Mouse (Mus musculus) neural tube, embryonic 12.5 days (tissue): ENCODE measurements around the gene Pigb. TPM values are rescaled to one million over a fixed set of nuclear protein-coding genes. Genes with fewer than 3 reads are reported as not detected.

ENCODE experiments used
- microRNA-seq: library from miRNA; unstranded; fragments of <30 nt; microRNA quantifications from one replicate; pipeline ENCODE4, GENCODE M21; 2017
- polyA plus RNA-seq: library from polyadenylated mRNA; unstranded; fragments of >200 nt; fragmentation: Nextera tagmentation; extraction: Ambion mirVana; gene quantifications from 2 replicates; pipeline ENCODE4 v1.2.1, GENCODE M21; 2016

Pigb gene
- polyA plus RNA-seq, 1 experiment from 2014 or later, result 13.1 TPM

Small RNA genes within 50 kb of the gene (microRNA-seq; reads per million reads assigned to microRNA genes)
- gene Gm27353, result not detected

Other genes starting within 250 kb of the Pigb start
- 1.2 and 1.5 TPM in 2 replicates for gene Prtg, start 233.5 kb downstream of the Pigb start, polyA plus RNA-seq
- 12.0 and 13.0 TPM in 2 replicates for gene Pygo1, start 114.7 kb downstream of the Pigb start, polyA plus RNA-seq
- gene Dyx1c1, start 81.6 kb downstream of the Pigb start, polyA plus RNA-seq, result 2.0 and 2.2 TPM in 2 replicates
- not detected in 2 replicates for gene Gm44503, start 81.5 kb downstream of the Pigb start, polyA plus RNA-seq
- 21.6 and 25.9 TPM in 2 replicates for gene Ccpg1os, start 55.0 kb downstream of the Pigb start, polyA plus RNA-seq
- gene Ccpg1, start 54.9 kb downstream of the Pigb start, polyA plus RNA-seq, result 33.3 and 35.5 TPM in 2 replicates
- gene Rab27a, start 4.5 kb upstream of the Pigb start, polyA plus RNA-seq, result 1.2 and 1.3 TPM in 2 replicates
- gene Khdc3, start 61.5 kb upstream of the Pigb start, polyA plus RNA-seq, result not detected in 2 replicates
- not detected in 2 replicates for gene Gm20509, start 62.1 kb upstream of the Pigb start, polyA plus RNA-seq
- 116 TPM in 2 replicates for gene Rsl24d1, start 73.0 kb upstream of the Pigb start, polyA plus RNA-seq